Mouse (Mus musculus) thymus, adult 2 months (tissue): ENCODE measurements around the gene Pdzd7.

Experiments
- CTCF ChIP-seq: fragments of 200-500 bp; IDR thresholded peaks from 2 replicates; pipeline ENCODE4 v1.5.1; 2012; ENCODE audit warnings: mild to moderate bottlenecking, control low read depth, low read length, moderate library complexity, borderline replicate concordance; ENCODE audit not compliant: control insufficient read depth, poor library complexity, insufficient read depth; ENCODE audit errors: extremely low read depth
- POLR2A ChIP-seq: fragments of 200-500 bp; IDR thresholded peaks from 2 replicates; pipeline ENCODE4 v1.6.1; 2012; ENCODE audit warnings: mild to moderate bottlenecking, low read length, control low read depth, moderate library complexity; ENCODE audit not compliant: control insufficient read depth, poor library complexity, insufficient read depth; ENCODE audit errors: extremely low read depth

- TF ChIP-seq CTCF (no peak), POLR2A (no peak)
Observed at GRCm38 (mm10) chr19:45053451-45053850, 7.9 kb upstream of the Pdzd7 start.
